Mouse (Mus musculus) spleen, adult 2 months (tissue): ENCODE results near the gene Unc5c.

Source experiments
- CTCF ChIP-seq: fragments of 200-500 bp; IDR thresholded peaks from 2 replicates; pipeline ENCODE4 v1.5.1; 2011; ENCODE audit warnings: mild to moderate bottlenecking, inconsistent platforms; ENCODE audit not compliant: insufficient read depth, insufficient read length, insufficient replicate concordance; ENCODE audit errors: extremely low read depth
- POLR2A ChIP-seq: fragments of 200-500 bp; IDR thresholded peaks from 2 replicates; pipeline ENCODE4 v1.6.1; 2011; ENCODE audit warnings: low read depth, low read length, inconsistent platforms

GRCm38 (mm10) chr3:141757259-141757658 lies 292.2 kb downstream of the Unc5c start:
- TF ChIP-seq CTCF (no peak), POLR2A (no peak)
